8 mouse cellular contexts compared by ENCODE assay signal in genomic region chr8:57799797-57800204, GRCm38 (mm10).
DNase-seq lines count a peak whose midpoint lies in the region; ATAC-seq and TF ChIP-seq lines count a peak whose summit lies in the region.

No protein-coding gene starts in this region.

- no peaks in the 10 kb centered on the region for H3K9me3 ChIP-seq in intestine, postnatal 0 days (ENCODE audit: control insufficient read depth)
- H3K9me3 ChIP-seq in limb, embryonic 13.5 days: no peaks in the 10 kb centered on the region
- H3K9me3 ChIP-seq in midbrain, embryonic 12.5 days: no peaks in the 10 kb centered on the region

- peak; percentile 42 for DNase-seq in urinary bladder, postnatal 14 days (ENCODE audit: low spot score)
- no peak for DNase-seq in urinary bladder, postnatal 4 days (ENCODE audit: low spot score in 2 of 2)
- peak; percentile 78 for DNase-seq in embryo, embryonic 10.5 days (ENCODE audit: low spot score)
- peak; percentile 72 to 82 for DNase-seq in heart, adult 18-20 months
- DNase-seq in spleen, postnatal 36 days (ENCODE audit: low spot score in 2 of 2): peak; percentile 20 to 32

- WGBS in intestine, postnatal 0 days: 13% methylated on average over 12 of the region's 12 CpGs
- WGBS in limb, embryonic 13.5 days: 14% methylated on average over 12 of the region's 12 CpGs
- WGBS in midbrain, embryonic 12.5 days: 3% methylated on average over 12 of the region's 12 CpGs

- peak; percentile 38 for TF ChIP-seq CTCF in intestine, postnatal 0 days (IDR thresholded peaks at IDR 0.05; ENCODE audit: low read depth)

- H3K36me3 ChIP-seq in intestine, postnatal 0 days (ENCODE audit: control insufficient read depth, insufficient read depth): no peaks in the 10 kb centered on the region
- H3K36me3 ChIP-seq in limb, embryonic 13.5 days: no peaks in the 10 kb centered on the region
- H3K36me3 ChIP-seq in midbrain, embryonic 12.5 days: no peaks in the 10 kb centered on the region

- peak overlapping the region; percentile 6; the same call in 1 of the 2 replicates for H3K27ac ChIP-seq in intestine, postnatal 0 days (ENCODE audit: low read depth, low read length)
- no peak overlapping the region for H3K27ac ChIP-seq in limb, embryonic 13.5 days
- peak overlapping the region; percentile 56 for H3K27ac ChIP-seq in midbrain, embryonic 12.5 days (replicated peaks)

- H3K4me1 ChIP-seq in intestine, postnatal 0 days (replicated peaks; ENCODE audit: control insufficient read depth, insufficient read depth, low read length): no peaks in the 10 kb centered on the region
- H3K4me1 ChIP-seq in limb, embryonic 13.5 days: 0 out of 2 replicates have a peak, but pooled peaks cover 4% of the 10 kb centered on the region
- peaks cover 6% of the 10 kb centered on the region; the same call in 1 of the 2 replicates for H3K4me1 ChIP-seq in midbrain, embryonic 12.5 days

- H3K27me3 ChIP-seq in intestine, postnatal 0 days (replicated peaks; ENCODE audit: control insufficient read depth, insufficient read depth, low read length): no peaks in the 10 kb centered on the region
- peaks cover 8% of the 10 kb centered on the region; the same call in 1 of the 2 replicates for H3K27me3 ChIP-seq in limb, embryonic 13.5 days
- H3K27me3 ChIP-seq in midbrain, embryonic 12.5 days: peaks cover 25% of the 10 kb centered on the region

- peak overlapping the region; percentile 57 for H3K4me2 ChIP-seq in intestine, postnatal 0 days (replicated peaks; ENCODE audit: low read depth)
- peak overlapping the region; percentile 61 for H3K4me2 ChIP-seq in limb, embryonic 13.5 days (replicated peaks)
- H3K4me2 ChIP-seq in midbrain, embryonic 12.5 days (replicated peaks): peak overlapping the region; percentile 51

- H3K4me3 ChIP-seq in intestine, postnatal 0 days (ENCODE audit: low read depth, low read length): peak overlapping the region; percentile 14
- H3K4me3 ChIP-seq in limb, embryonic 13.5 days: peak overlapping the region; percentile 30
- peak overlapping the region; percentile 29 for H3K4me3 ChIP-seq in midbrain, embryonic 12.5 days

- H3K9ac ChIP-seq in intestine, postnatal 0 days (ENCODE audit: low read depth, low read length): 0 out of 2 replicates have a peak overlapping the region, but pooled peaks have one; percentile 23
- peak overlapping the region; percentile 27; the same call in 1 of the 2 replicates for H3K9ac ChIP-seq in limb, embryonic 13.5 days
- H3K9ac ChIP-seq in midbrain, embryonic 12.5 days (replicated peaks): peak overlapping the region; percentile 45; the same call in 1 of the 2 replicates

- peak; percentile 80 for ATAC-seq in intestine, postnatal 0 days
- peak; percentile 75 for ATAC-seq in limb, embryonic 13.5 days (ENCODE audit: low FRiP score, low read depth)
- peak; percentile 80 for ATAC-seq in midbrain, embryonic 12.5 days (ENCODE audit: low FRiP score, low read depth)

Comparison
In these comparisons a context has a peak if more than half of its experiments do, and no peak if none do; other contexts are left out.
1. DNase-seq: peak in urinary bladder, postnatal 14 days (single experiment), embryo, embryonic 10.5 days (single experiment), heart, adult 18-20 months (2 of 2) and spleen, postnatal 36 days (2 of 2); none in urinary bladder, postnatal 4 days (0 of 2).
2. Peak in every context shown above with its lines, with median percentiles within 50 percentile points of each other: ATAC-seq, H3K4me2 ChIP-seq, H3K4me3 ChIP-seq and H3K9ac ChIP-seq.